Mouse (Mus musculus): ENCODE results near the gene Tesk1. TPM values are rescaled to one million over a fixed set of nuclear protein-coding genes. Genes with fewer than 3 reads are reported as not detected.
"Not testable (repeated sequence)": the region's sequence is repeated elsewhere in the genome, so short reads cannot be mapped to it uniquely, and the experiment has no call there.

The Tesk1 gene
- polyA plus RNA-seq, 1 experiment from 2014 or later = 1.0 TPM

DNA sequence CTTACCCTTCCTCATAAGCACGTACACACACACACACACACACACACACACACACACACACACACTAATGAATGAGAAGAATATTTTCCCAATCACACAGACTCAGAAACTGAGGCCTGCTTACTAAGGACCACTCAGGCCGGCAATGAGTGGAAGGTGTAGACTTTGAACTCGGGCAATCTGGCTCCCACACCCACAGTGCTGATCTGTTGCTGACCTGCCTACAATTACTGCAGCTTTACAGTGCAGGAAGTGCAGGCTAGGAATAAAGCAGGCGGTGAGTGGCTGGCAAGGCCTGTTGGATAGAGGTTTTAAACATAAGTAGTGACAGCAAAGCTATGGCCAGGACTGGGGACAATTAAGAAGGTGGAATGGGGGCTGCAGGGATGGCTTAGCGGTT, 39.2 kb downstream of the Tesk1 start:
- H3K4me2 ChIP-seq = no peak overlapping the region
- no peaks in the 10 kb centered on the region for H3K36me3 ChIP-seq (replicated peaks)
- H3K9me3 ChIP-seq (replicated peaks) = no peaks in the 10 kb centered on the region
- ATAC-seq (ENCODE audit: insufficient read depth) = no peak
- H3K27me3 ChIP-seq = peaks cover 8% of the 10 kb centered on the region; the same call in 1 of the 2 replicates
- H3K27ac ChIP-seq (replicated peaks) = no peak overlapping the region
- H3K9ac ChIP-seq = no peak overlapping the region
- 65% methylated on average over 5 of the region's 5 CpGs for WGBS (ENCODE audit: insufficient replicate concordance)
- H3K4me1 ChIP-seq (replicated peaks) = peaks cover 14% of the 10 kb centered on the region
- H3K4me3 ChIP-seq (replicated peaks) = no peak overlapping the region

GRCm38 (mm10) chr4:43481894-43482456, 40.2 kb downstream of the Tesk1 start:
- 35% methylated on average over 7 of the region's 7 CpGs for WGBS (ENCODE audit: insufficient replicate concordance)

GRCm38 (mm10) chr4:43482591-43482990, 40.9 kb downstream of the Tesk1 start:
- Histone ChIP-seq H3K27me3 (peaks cover 8% of the 10 kb centered on the region; the same call in 1 of the 2 replicates), H3K9ac (no peak overlapping the region), H3K27ac (replicated peaks) (no peak overlapping the region), H3K4me2 (no peak overlapping the region), H3K4me3 (replicated peaks) (no peak overlapping the region), H3K36me3 (replicated peaks) (no peaks in the 10 kb centered on the region), H3K4me1 (replicated peaks) (peaks cover 14% of the 10 kb centered on the region), H3K9me3 (replicated peaks) (no peaks in the 10 kb centered on the region)
- 54% methylated on average over 10 of the region's 10 CpGs for WGBS (ENCODE audit: insufficient replicate concordance)
- no peak for ATAC-seq (ENCODE audit: insufficient read depth)

More at GRCm38 (mm10) chr4:43481894-43482456, 40.2 kb downstream of the Tesk1 start:
- Histone ChIP-seq H3K4me3 (replicated peaks) (no peak overlapping the region), H3K4me2 (no peak overlapping the region), H3K36me3 (replicated peaks) (no peaks in the 10 kb centered on the region), H3K4me1 (replicated peaks) (peaks cover 14% of the 10 kb centered on the region), H3K9ac (no peak overlapping the region), H3K27me3 (peaks cover 8% of the 10 kb centered on the region; the same call in 1 of the 2 replicates), H3K27ac (replicated peaks) (no peak overlapping the region), H3K9me3 (replicated peaks) (no peaks in the 10 kb centered on the region)
- no peak for ATAC-seq (ENCODE audit: insufficient read depth)

- no peaks in the 10 kb centered on the region for H3K9me3 ChIP-seq (replicated peaks)
- no peak within 1 kb of the TSS for H3K27ac ChIP-seq (replicated peaks)
- no peak within 1 kb of the TSS for H3K4me3 ChIP-seq (replicated peaks)
- no peak for ATAC-seq (ENCODE audit: insufficient read depth)
- no peaks in the 10 kb centered on the region for H3K36me3 ChIP-seq (replicated peaks)
- 48% methylated on average over 12 of the region's 12 CpGs for WGBS (ENCODE audit: insufficient replicate concordance)
- H3K4me2 ChIP-seq = no peak within 1 kb of the TSS
- H3K9ac ChIP-seq = no peak within 1 kb of the TSS
- peaks cover 8% of the 10 kb centered on the region; the same call in 1 of the 2 replicates for H3K27me3 ChIP-seq
- H3K4me1 ChIP-seq (replicated peaks) = peaks cover 7% of the 10 kb centered on the region
These were observed 41.9 kb downstream of the Tesk1 start, which contains the start of gene Sit1 for GRCm38 (mm10) chr4:43483535-43484091. Sit1 (minus strand) TSS chr4:43483734.

- H3K36me3 ChIP-seq (replicated peaks); H3K4me3 ChIP-seq (replicated peaks); H3K9ac ChIP-seq; H3K9me3 ChIP-seq (replicated peaks); ATAC-seq (ENCODE audit: insufficient read depth); H3K27me3 ChIP-seq; H3K4me2 ChIP-seq; H3K27ac ChIP-seq (replicated peaks); H3K4me1 ChIP-seq (replicated peaks): not testable (repeated sequence)
- 68% methylated on average over 5 of the region's 5 CpGs for WGBS (ENCODE audit: insufficient replicate concordance)
These were observed 43.9 kb downstream of the Tesk1 start for GRCm38 (mm10) chr4:43485666-43486065.

- Histone ChIP-seq H3K27ac (replicated peaks) (no peak overlapping the region), H3K4me2 (no peak overlapping the region), H3K9me3 (replicated peaks) (no peaks in the 10 kb centered on the region), H3K4me3 (replicated peaks) (no peak overlapping the region), H3K9ac (no peak overlapping the region), H3K36me3 (replicated peaks) (no peaks in the 10 kb centered on the region), H3K4me1 (replicated peaks) (peaks cover 34% of the 10 kb centered on the region), H3K27me3 (no peaks in the 10 kb centered on the region)
- 71% methylated on average over 3 of the region's 3 CpGs for WGBS (ENCODE audit: insufficient replicate concordance)
- ATAC-seq (ENCODE audit: insufficient read depth) = no peak
These were observed 47.9 kb downstream of the Tesk1 start for GRCm38 (mm10) chr4:43489611-43490010.

- Histone ChIP-seq H3K9ac (no peak overlapping the region), H3K4me3 (replicated peaks) (no peak overlapping the region), H3K27ac (replicated peaks) (peak overlapping the region; percentile 29; the same call in 1 of the 2 replicates), H3K36me3 (replicated peaks) (peaks cover 7% of the 10 kb centered on the region), H3K4me2 (0 out of 2 replicates have a peak overlapping the region, but pooled peaks have one; percentile 29), H3K4me1 (replicated peaks) (peaks cover 46% of the 10 kb centered on the region), H3K9me3 (replicated peaks) (no peaks in the 10 kb centered on the region), H3K27me3 (no peaks in the 10 kb centered on the region)
- no peak for ATAC-seq (ENCODE audit: insufficient read depth)
- 46% methylated on average over 5 of the region's 5 CpGs for WGBS (ENCODE audit: insufficient replicate concordance)
These were observed 49.1 kb downstream of the Tesk1 start for GRCm38 (mm10) chr4:43490801-43491200.

- H3K9me3 ChIP-seq (replicated peaks) = no peaks in the 10 kb centered on the region
- peaks cover 21% of the 10 kb centered on the region for H3K36me3 ChIP-seq (replicated peaks)
- H3K9ac ChIP-seq = no peak overlapping the region
- H3K27ac ChIP-seq (replicated peaks) = peak overlapping the region; percentile 87
- WGBS (ENCODE audit: insufficient replicate concordance) = 40% methylated on average over 12 of the region's 12 CpGs
- H3K4me2 ChIP-seq = peak overlapping the region; percentile 89
- ATAC-seq (ENCODE audit: insufficient read depth) = no peak; the same call in 1 of the 2 replicates
- no peaks in the 10 kb centered on the region for H3K27me3 ChIP-seq
- peaks cover 59% of the 10 kb centered on the region for H3K4me1 ChIP-seq (replicated peaks)
- peak overlapping the region; percentile 82 for H3K4me3 ChIP-seq (replicated peaks)
These were observed 50.5 kb downstream of the Tesk1 start for GRCm38 (mm10) chr4:43492101-43492820.

GRCm38 (mm10) chr4:43492821-43493185, 51.1 kb downstream of the Tesk1 start, which contains the start of gene Ccdc107:
Ccdc107 (plus strand) TSS chr4:43492900.
- peak within 1 kb of the TSS; percentile 82 for H3K4me3 ChIP-seq (replicated peaks)
- no peaks in the 10 kb centered on the region for H3K9me3 ChIP-seq (replicated peaks)
- peaks cover 27% of the 10 kb centered on the region for H3K36me3 ChIP-seq (replicated peaks)
- peak; percentile 98 for ATAC-seq (ENCODE audit: insufficient read depth)
- H3K4me1 ChIP-seq (replicated peaks) = peaks cover 64% of the 10 kb centered on the region
- H3K27me3 ChIP-seq = no peaks in the 10 kb centered on the region
- WGBS (ENCODE audit: insufficient replicate concordance) = under 1% methylated on average over 25 of the region's 25 CpGs
- peak within 1 kb of the TSS; percentile 85 for H3K9ac ChIP-seq
- H3K4me2 ChIP-seq = peak within 1 kb of the TSS; percentile 89
- H3K27ac ChIP-seq (replicated peaks) = peak within 1 kb of the TSS; percentile 87

GRCm38 (mm10) chr4:43493186-43493845, 51.6 kb downstream of the Tesk1 start:
- ATAC-seq (ENCODE audit: insufficient read depth) = peak; percentile 82
- Histone ChIP-seq H3K9ac (peak overlapping the region; percentile 85), H3K4me1 (replicated peaks) (peaks cover 70% of the 10 kb centered on the region), H3K27me3 (no peaks in the 10 kb centered on the region), H3K27ac (replicated peaks) (peak overlapping the region; percentile 87), H3K4me2 (peak overlapping the region; percentile 89), H3K4me3 (replicated peaks) (peak overlapping the region; percentile 82), H3K9me3 (replicated peaks) (no peaks in the 10 kb centered on the region), H3K36me3 (replicated peaks) (peaks cover 28% of the 10 kb centered on the region)
- WGBS (ENCODE audit: insufficient replicate concordance) = under 1% methylated on average over 47 of the region's 47 CpGs

- peak overlapping the region; percentile 82 for H3K4me3 ChIP-seq (replicated peaks)
- WGBS (ENCODE audit: insufficient replicate concordance) = under 1% methylated on average over 9 of the region's 9 CpGs
- no peak for ATAC-seq (ENCODE audit: insufficient read depth)
- H3K36me3 ChIP-seq (replicated peaks) = peaks cover 28% of the 10 kb centered on the region
- peak overlapping the region; percentile 89 for H3K4me2 ChIP-seq
- no peaks in the 10 kb centered on the region for H3K9me3 ChIP-seq (replicated peaks)
- no peaks in the 10 kb centered on the region for H3K27me3 ChIP-seq
- H3K4me1 ChIP-seq (replicated peaks) = peaks cover 75% of the 10 kb centered on the region
- peak overlapping the region; percentile 85 for H3K9ac ChIP-seq
- peak overlapping the region; percentile 87 for H3K27ac ChIP-seq (replicated peaks)
These were observed 52.1 kb downstream of the Tesk1 start for GRCm38 (mm10) chr4:43493846-43494240.
